ENCODE assay signal across 7 mouse cellular contexts in genomic region chrX:152146150-152146549, GRCm38 (mm10). TPM values are rescaled to one million over a fixed set of nuclear protein-coding genes. Genes with fewer than 3 reads are reported as not detected.
DNase-seq lines count a peak whose midpoint lies in the region; ATAC-seq lines count a peak whose summit lies in the region.

No protein-coding gene starts in this region.

- H3K27me3 ChIP-seq in lung, embryonic 15.5 days = peaks cover 77% of the 10 kb centered on the region
- H3K27me3 ChIP-seq in embryonic facial prominence, embryonic 15.5 days = peaks cover 40% of the 10 kb centered on the region

- no peak overlapping the region for H3K4me3 ChIP-seq in lung, embryonic 15.5 days
- H3K4me3 ChIP-seq in embryonic facial prominence, embryonic 15.5 days (replicated peaks) = no peak overlapping the region; the same call in 1 of the 2 replicates

- H3K27ac ChIP-seq in lung, embryonic 15.5 days = no peak overlapping the region
- H3K27ac ChIP-seq in embryonic facial prominence, embryonic 15.5 days (replicated peaks) = no peak overlapping the region

- ATAC-seq in lung, embryonic 15.5 days (ENCODE audit: borderline replicate concordance, extremely low read depth, low FRiP score, low TSS enrichment) = no peak
- no peak for ATAC-seq in embryonic facial prominence, embryonic 15.5 days (ENCODE audit: insufficient number of reproducible peaks, low FRiP score, low TSS enrichment, low read depth)

- no peaks in the 10 kb centered on the region for H3K4me1 ChIP-seq in lung, embryonic 15.5 days
- H3K4me1 ChIP-seq in embryonic facial prominence, embryonic 15.5 days = peaks cover 16% of the 10 kb centered on the region; the same call in 1 of the 2 replicates

- H3K9ac ChIP-seq in lung, embryonic 15.5 days = no peak overlapping the region
- H3K9ac ChIP-seq in embryonic facial prominence, embryonic 15.5 days = no peak overlapping the region

- DNase-seq in lung, postnatal 14 days = no peak
- DNase-seq in layer of hippocampus, postnatal 14 days (ENCODE audit: low spot score in 2 of 2) = peak; percentile 64 to 79
- peak; percentile 16 for DNase-seq in right cerebral cortex, postnatal 4 days
- no peak for DNase-seq in gastrocnemius, postnatal 4 days (ENCODE audit: low spot score in 2 of 2)
- no peak for DNase-seq in adrenal gland, postnatal 14 days

- no peaks in the 10 kb centered on the region for H3K9me3 ChIP-seq in lung, embryonic 15.5 days
- H3K9me3 ChIP-seq in embryonic facial prominence, embryonic 15.5 days (replicated peaks) = no peaks in the 10 kb centered on the region

- peak overlapping the region; percentile 92; the same call in 1 of the 2 replicates for H3K4me2 ChIP-seq in lung, embryonic 15.5 days
- H3K4me2 ChIP-seq in embryonic facial prominence, embryonic 15.5 days (replicated peaks) = peak overlapping the region; percentile 80

- no peaks in the 10 kb centered on the region for H3K36me3 ChIP-seq in lung, embryonic 15.5 days
- H3K36me3 ChIP-seq in embryonic facial prominence, embryonic 15.5 days = no peaks in the 10 kb centered on the region

- WGBS in lung, embryonic 15.5 days = 17% methylated on average over 1 of the region's 1 CpGs
- WGBS in embryonic facial prominence, embryonic 15.5 days = 20% methylated on average over 1 of the region's 1 CpGs

RNA-seq across cellular contexts. Expression of gene Iqsec2, which starts 2.1 kb away (rescaled TPM):
- polyA plus RNA-seq in lung, embryonic 15.5 days (2015; fragmentation: Nextera tagmentation; extraction: Ambion mirVana) = 3.0 and 3.8 TPM in 2 replicates
- polyA plus RNA-seq in embryonic facial prominence, embryonic 15.5 days (2015; fragmentation: Nextera tagmentation; extraction: Ambion mirVana) = 4.5 and 5.1 TPM in 2 replicates
- total RNA-seq in layer of hippocampus, postnatal 14 days (2021) = 100 to 1,000 TPM; 135 to 143 TPM
- total RNA-seq in gastrocnemius, postnatal 4 days (2021) = 10 to 100 TPM; 18.0 to 18.9 TPM
- 26.5 and 27.9 TPM in 2 replicates for total RNA-seq in adrenal gland, postnatal 14 days (2021)

Comparison
In these comparisons a context has a peak if more than half of its experiments do, and no peak if none do; other contexts are left out.
1. DNase-seq: peak in layer of hippocampus, postnatal 14 days (2 of 2) and right cerebral cortex, postnatal 4 days (single experiment); none in lung, postnatal 14 days (single experiment), gastrocnemius, postnatal 4 days (0 of 2) and adrenal gland, postnatal 14 days (single experiment).